Mouse (Mus musculus) retina, adult 2 months (tissue): ENCODE results near the gene Slc16a12.
"Not testable (repeated sequence)": the region's sequence is repeated elsewhere in the genome, so short reads cannot be mapped to it uniquely, and the experiment has no call there.

Experiments
- DNase-seq: peaks from one replicate; pipeline ENCODE4 v3.0.0-alpha.2; 2012; ENCODE audit warnings: low read depth, low spot score

The Slc16a12 gene

DNA sequence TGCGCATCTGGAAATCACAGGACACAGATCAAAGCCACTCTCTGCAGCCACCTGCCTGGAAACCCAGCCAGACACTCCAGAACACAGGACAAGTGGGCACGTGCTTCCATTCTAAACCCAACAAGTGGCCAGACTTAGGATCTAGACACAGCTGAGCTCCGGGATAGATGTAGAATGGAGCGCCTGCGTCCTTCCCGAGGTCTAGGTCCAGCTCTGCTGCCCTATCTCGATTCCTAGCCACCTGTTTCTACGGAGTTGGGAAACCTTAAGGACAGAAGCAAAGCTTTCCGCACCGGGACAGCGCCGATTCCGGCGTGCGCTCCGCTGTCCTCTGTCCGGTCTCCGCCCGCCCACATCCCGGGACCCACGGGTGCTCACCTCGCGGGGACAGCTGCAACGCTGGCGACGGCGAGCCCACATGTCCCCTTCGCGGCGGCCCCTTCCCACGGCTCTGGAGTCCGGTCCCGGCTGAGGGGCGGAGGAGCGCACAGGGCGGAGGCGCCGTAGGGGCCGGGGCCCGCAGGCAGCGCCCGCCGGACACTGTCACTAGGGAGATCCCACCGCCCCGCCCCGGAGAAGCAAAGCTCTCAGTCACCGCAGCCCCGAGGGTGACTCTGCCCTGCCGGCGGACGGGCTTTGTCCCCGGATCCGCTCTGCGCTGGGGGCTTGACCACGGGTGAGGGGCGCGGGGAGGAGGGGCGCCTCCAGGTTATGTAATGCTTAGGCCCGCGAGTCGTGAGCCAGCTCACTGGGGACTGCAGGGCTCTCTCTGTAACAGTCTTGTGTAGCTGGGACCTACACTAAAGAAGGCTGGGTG is at the start of gene Slc16a12:
Slc16a12 (minus strand) TSS at position 602 of the 817 bp plus-strand sequence.
- DNase-seq, result no peak

DNA sequence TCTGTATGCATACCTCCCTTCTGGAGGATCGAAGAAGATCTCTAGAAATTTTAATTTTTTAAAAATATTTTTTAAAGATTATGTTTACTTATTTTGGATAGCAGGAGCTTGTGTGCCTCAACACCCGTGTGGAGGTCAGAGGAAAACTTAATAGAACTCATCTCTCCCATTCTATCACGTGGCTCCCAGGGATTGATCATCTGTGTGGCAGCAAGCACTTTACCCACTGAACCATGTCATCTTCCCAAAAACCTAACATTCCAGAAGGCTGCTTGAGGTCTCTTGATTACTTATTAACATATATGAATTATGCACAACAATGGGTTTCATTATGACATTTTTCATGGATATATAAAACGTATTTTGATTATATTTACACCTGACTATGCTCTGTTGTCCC is 49.3 kb upstream of the Slc16a12 start:
- DNase-seq, result no peak

DNA sequence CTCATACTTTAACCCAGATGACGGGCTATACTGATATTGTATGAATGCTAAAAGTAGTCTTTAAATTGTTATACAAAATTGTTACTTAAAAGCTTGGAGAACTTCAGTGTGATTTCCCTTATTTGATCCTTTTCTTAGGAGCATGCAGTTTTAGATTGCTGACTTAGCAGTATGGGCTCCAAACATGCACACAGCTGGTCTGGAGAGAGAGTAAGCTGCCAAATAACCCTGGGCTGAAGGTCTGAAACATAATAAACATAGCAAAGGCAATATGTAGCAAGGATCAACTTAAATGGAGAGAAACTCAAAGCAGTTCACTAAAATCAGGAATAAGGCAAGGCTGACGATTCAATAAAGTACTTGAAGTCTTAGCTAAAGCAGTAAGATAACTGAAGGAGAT is 35.4 kb upstream of the Slc16a12 start:
- no peak for DNase-seq

DNA sequence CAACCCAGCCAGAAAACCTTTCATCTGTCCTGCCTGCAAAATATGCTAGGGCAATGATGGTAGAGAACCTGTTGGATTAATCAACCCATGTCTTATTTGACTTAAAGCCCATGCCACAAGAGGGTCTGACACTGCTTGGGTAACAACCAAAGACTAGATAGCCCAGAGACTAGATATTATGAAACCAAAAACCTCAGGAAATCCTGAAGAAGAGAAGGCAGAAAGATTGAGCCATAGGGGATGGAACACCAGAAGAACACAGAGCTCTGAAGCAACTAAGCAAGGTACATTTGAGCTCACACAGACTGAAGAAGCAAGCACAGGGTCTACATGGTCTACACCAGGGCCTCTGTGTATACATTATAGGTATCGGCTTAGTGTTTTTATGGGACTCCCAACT is 31.9 kb upstream of the Slc16a12 start:
- no peak for DNase-seq

DNA sequence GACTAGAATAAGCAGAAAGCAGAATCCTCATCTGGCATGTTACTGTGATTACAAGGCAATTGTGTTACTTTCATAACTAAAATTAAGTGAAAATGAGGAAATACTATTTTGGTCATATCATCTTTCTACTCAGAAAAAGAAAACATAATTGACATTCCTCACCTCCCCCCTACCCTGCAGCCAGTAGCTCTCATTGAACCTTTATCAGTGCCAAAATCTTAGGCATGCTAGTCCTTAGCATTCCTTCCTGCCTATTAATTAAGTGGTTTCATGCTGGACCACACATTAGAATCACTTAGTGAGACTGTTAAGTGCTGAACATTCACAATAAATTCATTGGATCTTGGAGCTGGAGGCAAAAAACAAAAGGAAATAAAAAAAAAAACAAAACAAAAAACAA is 31.0 kb upstream of the Slc16a12 start:
- DNase-seq, result no peak

DNA sequence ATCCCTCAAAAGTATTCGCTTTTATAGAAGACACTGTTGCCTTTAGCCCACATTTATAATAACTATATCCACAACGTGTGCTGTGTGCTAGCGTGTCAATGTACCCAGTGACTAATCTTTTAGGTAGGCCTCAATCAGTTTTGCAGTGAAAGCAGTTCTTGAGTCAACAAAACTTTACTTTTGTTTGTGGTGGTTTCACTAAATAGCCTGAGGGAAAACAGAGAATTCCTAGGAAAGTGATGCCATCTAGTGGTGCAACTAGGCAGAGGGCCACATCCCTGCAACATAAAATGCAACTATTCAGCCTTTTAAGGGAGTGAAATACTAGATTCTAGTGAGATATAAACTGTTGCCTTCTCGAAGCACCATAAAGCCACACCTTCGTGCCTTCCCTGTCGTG is 25.7 kb upstream of the Slc16a12 start:
- DNase-seq, result peak; percentile 22

DNA sequence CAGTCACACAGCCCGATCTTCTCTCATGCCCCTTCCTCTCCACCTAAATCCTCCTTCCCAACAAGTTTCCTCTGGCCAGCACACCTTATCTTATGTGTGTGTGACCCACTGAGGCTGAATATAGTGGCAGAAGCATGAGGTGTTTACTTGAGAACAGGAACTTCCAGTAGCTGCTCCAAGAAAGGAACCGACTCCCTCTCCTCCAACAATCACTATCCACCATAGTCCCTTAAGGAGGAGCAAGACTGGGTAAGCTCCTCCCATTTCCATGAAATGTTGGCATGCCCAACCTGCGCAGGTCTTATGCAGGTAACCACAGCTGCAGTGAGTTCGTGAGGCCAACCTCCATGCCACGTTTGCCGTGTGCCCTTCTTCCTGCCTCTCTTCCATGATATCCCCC is 23.7 kb upstream of the Slc16a12 start:
- no peak for DNase-seq

DNA sequence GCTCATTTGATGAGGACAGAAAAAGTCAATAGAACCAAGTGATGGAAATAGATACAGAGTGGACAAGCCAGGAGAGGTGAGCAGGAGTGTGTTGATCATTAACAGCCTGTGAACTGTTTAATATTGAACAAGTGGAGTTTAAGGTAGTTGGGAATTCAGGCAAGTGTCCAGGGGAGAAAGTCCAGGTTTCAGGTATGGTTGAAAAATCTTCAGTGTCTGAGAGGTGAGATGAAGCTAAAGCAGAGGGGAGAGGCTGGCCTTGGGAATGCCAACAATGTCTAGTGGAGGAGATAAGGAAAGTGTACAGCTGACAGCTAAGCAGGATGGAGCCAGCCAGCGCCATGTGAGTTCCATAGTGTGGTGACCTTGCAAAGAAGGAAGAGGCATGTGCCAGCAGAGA is 11.7 kb upstream of the Slc16a12 start:
- DNase-seq, result no peak

DNA sequence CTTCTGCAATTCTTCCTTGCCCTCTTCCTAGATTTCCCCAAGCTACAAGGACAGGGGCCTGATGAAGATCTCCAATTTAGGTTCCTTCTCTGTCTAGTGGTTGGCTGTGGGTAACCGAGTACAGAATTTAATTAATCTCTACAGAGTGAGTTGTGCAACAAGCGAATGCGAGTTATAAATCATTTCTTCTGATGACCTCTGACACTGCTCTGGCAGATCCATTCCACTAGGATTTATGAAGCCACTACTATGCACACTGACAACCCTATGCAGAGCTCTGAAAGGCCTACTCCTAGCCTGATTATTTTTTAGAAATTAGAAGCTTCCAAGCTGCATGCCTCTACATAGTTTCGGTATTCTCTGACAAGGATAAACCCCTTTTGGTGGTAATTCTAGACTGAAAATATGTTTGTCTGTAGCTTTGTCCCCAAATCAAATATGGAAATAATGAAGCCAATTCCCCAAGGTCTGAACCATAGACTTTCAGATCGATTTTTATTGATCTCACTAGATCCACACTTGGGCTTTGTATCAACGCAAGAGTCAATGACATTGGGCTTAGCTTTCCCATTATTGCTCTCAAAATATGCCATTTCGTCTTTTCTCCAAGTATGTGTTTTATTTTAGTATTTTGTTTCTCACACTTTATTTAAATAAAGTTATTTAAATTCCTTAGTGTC is 9.6 kb upstream of the Slc16a12 start:
- no peak for DNase-seq

DNA sequence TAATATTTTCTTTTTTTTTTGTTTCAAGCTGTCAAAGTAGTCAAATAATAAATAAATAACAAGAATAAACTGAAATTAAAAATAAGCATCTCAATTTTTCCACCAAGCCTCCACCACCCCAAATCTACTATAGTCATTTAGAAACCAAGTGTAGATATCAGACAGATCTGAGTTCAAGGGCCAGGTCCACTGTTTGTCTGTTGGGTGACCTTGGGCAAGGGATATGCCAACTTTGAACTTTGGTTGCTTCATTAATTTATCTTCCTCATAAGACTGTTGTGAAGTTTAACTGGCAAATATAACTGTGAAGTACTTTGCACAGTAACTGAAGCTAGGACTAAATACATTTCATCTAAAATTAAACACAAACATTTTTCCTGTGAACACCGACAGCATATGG is 8.6 kb upstream of the Slc16a12 start:
- no peak for DNase-seq

DNA sequence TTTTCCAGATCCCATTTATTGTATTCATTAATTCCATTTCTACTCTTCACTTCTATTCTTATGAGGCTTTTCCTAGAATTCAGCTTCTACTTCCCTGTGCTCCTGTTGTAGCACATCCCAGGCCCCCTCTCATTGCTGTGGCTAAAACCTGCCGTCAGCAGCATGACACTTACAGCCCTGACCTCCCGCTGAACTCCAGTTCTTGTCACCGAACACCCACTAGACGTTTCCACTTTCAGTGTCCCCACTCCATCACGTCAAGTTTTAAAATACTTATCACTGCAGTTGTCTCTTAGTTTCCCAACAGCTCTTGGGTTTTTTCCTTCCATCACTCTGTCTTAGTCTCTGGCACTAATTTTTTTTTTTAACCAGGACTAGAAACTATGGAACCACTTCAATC is 6.2 kb upstream of the Slc16a12 start:
- DNase-seq, result no peak

DNA sequence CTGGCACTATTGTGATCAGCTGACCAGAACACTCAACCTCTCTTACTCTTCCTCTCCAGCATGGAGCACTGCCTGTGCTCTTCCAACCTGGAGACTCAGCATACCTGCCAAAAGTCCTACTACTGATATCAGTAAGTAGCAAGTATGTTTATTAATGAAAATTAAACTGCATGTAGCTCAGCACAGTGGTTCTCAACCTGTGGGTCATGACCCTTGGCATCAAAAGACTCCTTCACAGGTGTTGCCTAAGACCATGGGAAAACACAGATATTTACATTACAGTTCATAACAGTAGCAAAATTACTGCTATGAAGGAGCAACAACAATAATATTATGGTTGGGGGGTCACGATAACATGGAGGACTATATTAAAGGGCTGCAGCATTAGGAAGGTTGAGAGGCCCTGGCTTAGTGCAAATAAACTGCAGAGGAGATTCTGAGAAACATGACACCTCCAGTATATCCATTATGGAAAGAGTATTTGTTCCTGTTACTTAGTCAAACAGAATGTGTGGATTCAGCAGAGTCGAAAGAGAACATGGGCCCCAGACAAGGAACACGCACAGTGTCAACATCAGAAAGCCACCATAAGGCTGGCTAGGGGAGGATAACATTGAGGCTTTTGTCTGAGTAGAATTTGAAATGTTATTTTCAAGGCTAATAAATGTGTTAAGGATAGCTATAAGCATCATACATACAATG is 5.5 kb upstream of the Slc16a12 start:
- no peak for DNase-seq

DNA sequence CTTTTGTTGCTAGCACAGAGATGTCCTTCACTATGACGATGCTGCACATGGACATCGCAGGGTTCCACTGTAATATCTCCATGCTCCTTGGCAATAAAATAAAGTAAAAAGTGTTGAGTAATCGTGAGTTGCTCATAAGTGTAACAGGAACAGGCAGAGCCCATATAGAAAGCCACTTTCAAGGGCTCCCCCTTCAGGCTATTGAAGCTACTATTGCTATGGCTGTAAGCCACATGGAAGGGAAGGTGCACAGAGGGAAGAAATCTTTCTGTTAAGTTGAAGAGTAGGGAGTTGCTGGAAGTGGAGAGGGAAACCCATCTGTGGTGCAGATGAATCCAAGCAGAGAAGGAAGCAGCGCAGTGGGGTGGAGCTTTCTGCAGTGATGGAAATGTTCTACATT is 4.1 kb upstream of the Slc16a12 start:
- no peak for DNase-seq

DNA sequence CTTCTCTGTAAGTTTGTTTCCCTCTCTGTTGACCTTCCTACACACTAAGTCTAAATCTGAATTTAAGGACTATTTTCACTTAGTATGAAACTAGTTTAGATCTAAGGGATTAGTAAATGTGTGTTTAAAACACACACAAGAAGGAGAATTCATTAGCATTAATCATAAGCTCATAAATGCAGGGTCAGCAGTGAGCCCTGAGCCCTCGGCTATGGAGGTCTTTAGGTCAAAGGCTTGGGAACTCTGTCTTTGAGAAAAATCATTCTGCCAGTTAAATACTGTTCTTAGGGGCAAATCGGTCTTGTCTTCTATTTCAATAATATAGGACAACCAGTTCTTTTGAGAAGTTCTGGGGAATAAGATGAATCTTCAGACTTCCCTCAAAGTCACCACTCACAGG is 1.9 kb upstream of the Slc16a12 start:
- DNase-seq, result no peak

DNA sequence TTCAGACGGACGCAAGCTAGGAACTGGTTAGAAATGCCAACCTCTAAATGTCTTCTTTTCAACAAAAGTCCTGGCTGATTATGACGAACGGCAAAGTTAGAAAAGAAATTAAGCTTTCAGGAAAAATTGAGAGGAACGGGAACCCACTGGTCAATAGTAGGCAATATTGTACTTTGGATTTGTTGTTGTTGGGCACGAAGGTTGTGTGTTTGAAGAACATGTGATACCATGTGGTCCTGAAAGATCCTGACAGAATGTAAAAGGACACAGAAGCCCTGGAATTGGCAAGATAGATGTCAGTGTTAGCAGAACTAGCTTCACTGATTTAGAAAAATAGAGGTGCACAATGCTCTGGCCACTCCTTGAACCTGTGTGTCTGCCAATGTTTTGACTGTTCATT is 880 bp upstream of the Slc16a12 start:
- DNase-seq, result not testable (repeated sequence)

DNA sequence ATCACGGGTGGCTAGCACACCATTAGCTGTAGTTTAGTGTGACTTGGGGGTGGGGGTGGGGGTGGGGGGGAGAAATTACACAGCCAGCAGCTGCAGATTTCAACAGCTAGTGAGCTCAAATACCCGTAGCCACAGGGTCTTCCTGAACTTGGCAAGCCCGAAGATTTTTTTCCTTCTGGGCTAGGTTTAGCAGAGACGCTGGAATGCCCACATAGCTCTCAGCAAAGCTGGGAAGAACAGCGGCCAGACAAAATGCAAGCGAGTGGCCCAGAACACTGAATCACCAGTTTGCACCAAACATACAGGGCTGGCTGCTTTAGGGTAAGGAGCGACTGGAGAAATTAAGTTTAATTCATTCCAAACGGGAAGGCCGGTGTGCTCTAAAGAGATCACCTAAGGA is 888 bp downstream of the Slc16a12 start:
- no peak for DNase-seq

DNA sequence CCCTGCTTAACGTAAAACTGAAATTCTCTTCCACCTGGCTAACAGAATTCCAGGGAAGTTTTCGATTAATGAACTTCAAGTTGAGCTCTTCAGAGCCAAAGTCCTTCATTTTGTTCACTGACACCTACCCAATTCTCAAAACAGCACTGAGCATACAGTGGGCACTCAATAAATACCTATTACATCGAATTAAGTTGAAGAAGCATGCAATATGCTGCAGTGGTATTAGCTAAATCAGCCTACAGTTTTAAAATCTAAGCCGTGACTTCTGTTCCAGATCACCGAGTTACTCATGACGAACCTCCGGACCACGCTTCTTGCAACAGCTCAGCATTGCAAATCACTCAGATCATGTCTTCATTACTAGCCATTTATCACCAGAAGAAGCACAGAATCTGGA is 2.1 kb downstream of the Slc16a12 start:
- no peak for DNase-seq

DNA sequence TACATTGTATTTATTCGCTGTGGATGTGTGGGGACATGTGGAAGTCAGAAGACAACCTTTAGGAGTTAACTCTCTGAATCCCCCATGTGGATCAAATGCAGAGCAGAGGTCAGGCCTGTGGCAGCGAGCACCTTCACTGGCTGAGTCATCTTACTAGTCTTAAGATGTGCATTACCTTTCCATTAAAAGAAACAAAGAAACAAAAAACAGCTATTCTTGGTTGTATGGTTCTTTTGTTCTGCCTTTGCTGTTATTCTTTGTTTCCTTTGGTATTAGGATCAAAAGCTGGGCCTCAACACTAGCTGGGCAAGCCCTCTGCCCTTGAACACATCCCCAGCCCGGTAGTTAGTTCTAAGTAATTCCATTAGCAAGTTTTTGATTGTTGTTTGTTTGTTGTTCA is 9.2 kb downstream of the Slc16a12 start:
- no peak for DNase-seq

DNA sequence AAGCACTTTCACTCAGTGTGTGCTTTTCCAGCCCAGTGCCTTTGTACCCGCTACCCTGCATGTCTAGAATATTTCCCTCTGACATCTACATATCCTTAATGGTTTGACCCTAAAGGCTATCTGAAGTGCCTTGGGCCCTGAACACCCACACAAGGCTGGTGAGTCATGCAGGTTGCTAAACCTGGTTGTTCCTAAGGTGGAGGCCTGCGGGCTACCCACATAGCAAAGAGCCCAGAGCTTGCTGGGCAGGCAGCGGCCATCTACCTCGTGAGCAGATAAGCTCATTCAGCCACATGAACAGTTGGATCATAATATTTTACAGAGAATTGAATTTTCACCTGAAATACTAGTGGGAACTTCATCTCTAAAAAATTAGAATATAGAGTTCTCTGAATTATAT is 11.2 kb downstream of the Slc16a12 start:
- DNase-seq, result no peak

DNA sequence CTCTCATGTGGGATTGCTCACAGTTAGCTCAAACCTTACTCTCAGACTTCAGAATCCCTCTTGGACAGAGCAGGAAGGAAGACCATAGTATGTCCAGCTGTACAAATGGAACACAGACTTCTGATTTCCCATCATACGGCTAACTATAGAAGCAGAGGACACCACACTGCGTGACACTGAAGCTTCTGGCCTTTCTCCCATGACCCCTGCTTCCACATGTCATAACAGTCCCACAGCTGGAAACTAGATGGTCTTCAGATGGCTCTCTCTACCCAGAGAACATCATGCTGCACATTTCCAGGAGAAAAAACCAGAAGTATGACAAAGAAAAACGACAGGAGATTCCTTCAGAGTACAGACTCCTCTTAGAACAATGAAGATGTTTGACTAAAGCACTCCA is 14.1 kb downstream of the Slc16a12 start:
- no peak for DNase-seq

DNA sequence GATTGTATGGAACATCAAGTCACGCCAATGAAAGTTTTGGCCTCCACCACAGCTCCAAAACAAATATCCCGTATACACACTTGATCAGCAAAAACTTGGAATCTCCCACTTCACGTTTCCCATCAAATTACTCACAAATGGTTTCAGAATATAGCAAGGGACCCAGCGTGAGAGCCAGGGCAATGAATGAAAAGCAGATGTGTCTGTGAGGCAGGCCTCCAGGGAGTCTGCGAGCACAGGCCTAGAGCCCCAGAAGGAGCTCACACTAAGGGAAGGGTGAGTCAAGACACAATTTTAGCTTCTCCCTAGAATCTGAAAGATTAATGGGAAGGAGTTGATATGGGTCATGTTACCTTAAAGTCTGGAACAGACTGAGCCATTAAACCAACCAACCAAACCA is 15.7 kb downstream of the Slc16a12 start:
- no peak for DNase-seq

DNA sequence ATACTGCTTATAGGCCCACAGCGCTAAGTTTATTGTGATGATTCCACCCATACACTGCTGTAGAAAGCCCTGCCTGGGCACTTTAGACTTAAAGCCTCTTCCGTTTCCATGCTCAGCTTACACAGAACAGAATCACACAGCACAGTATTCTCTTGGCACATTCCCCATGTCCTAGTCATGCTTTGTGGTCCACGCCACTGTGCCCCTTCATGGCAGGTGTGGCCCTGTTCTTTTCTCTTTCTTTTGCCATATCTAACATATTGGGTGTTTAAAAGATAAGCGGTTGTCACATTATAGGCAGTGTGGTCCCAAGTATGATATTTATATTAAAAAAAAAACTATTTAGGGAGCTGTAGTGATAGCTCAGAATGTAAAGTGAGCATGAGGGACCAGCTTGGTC is 16.5 kb downstream of the Slc16a12 start:
- DNase-seq, result no peak

DNA sequence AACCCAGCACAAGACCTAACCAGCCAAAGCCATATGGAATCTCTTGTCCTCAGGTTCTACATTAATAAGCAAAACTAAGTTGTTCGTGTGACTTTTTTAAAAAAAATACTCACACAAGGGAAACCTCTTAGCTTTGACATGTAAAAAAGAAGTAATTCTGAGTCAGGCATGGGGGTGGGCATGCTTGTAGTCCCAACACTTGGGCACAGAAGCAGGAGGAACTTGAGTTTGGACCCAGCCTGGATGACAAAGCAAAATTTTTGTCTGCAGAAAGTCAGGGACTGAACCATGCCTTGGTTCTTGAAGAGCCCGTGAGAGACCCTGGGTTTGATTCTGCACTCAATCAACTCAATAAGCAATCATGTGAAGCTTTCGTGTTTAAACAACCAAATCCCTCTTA is 17.6 kb downstream of the Slc16a12 start:
- no peak for DNase-seq
